Mouse (Mus musculus): ENCODE data around the gene Pcp2.
A peak's percentile ranks its signal among the peaks of the same experiment; 100 is the strongest.

Gene Pcp2

GRCm38 (mm10) chr8:3625445-3625844, at the start of gene Pcp2:
TSS of gene Pcp2 (minus strand) at chr8:3625545.
- DNase-seq (ENCODE audit: low read depth): no peak

- no peak for DNase-seq (ENCODE audit: low read depth)
These were observed 49.3 kb upstream of the Pcp2 start for GRCm38 (mm10) chr8:3674671-3675070.

GRCm38 (mm10) chr8:3671980-3672491, 46.7 kb upstream of the Pcp2 start, which contains the start of gene Fcor:
TSS of gene Fcor (minus strand) at chr8:3672362.
- DNase-seq (ENCODE audit: low read depth): peak; percentile 92

GRCm38 (mm10) chr8:3670388-3670787, 45.0 kb upstream of the Pcp2 start:
- DNase-seq (ENCODE audit: low read depth): peak; percentile 35

GRCm38 (mm10) chr8:3665507-3665906, 40.2 kb upstream of the Pcp2 start, which contains the start of gene Mcemp1:
TSS of gene Mcemp1 (plus strand) at chr8:3665754.
- no peak for DNase-seq (ENCODE audit: low read depth)

GRCm38 (mm10) chr8:3664405-3664804, 39.1 kb upstream of the Pcp2 start:
- DNase-seq (ENCODE audit: low read depth): no peak

- no peak for DNase-seq (ENCODE audit: low read depth)
These were observed 35.5 kb upstream of the Pcp2 start for GRCm38 (mm10) chr8:3660889-3661288.

GRCm38 (mm10) chr8:3656725-3657381, 31.5 kb upstream of the Pcp2 start:
- DNase-seq (ENCODE audit: low read depth): no peak

GRCm38 (mm10) chr8:3655526-3655925, 30.2 kb upstream of the Pcp2 start, which contains the start of gene Retn:
TSS of gene Retn (plus strand) at chr8:3655770.
- DNase-seq (ENCODE audit: low read depth): no peak

GRCm38 (mm10) chr8:3654726-3655508, 29.6 kb upstream of the Pcp2 start:
- DNase-seq (ENCODE audit: low read depth): no peak

- DNase-seq (ENCODE audit: low read depth): no peak
These were observed 27.5 kb upstream of the Pcp2 start for GRCm38 (mm10) chr8:3652845-3653244.

GRCm38 (mm10) chr8:3648990-3649389, 23.6 kb upstream of the Pcp2 start:
- DNase-seq (ENCODE audit: low read depth): no peak

GRCm38 (mm10) chr8:3648268-3648667, 22.9 kb upstream of the Pcp2 start:
- no peak for DNase-seq (ENCODE audit: low read depth)

- no peak for DNase-seq (ENCODE audit: low read depth)
These were observed 22.2 kb upstream of the Pcp2 start for GRCm38 (mm10) chr8:3647561-3647960.

- DNase-seq (ENCODE audit: low read depth): no peak
These were observed 21.6 kb upstream of the Pcp2 start for GRCm38 (mm10) chr8:3646824-3647531.

- peak; percentile 57 for DNase-seq (ENCODE audit: low read depth)
These were observed 20.5 kb upstream of the Pcp2 start for GRCm38 (mm10) chr8:3645804-3646203.

- DNase-seq (ENCODE audit: low read depth): peak; percentile 41
These were observed 6.1 kb upstream of the Pcp2 start for GRCm38 (mm10) chr8:3631478-3631875.

GRCm38 (mm10) chr8:3630647-3631477, 5.5 kb upstream of the Pcp2 start, which contains the start of gene Stxbp2:
TSS of gene Stxbp2 (plus strand) at chr8:3630955.
- DNase-seq (ENCODE audit: low read depth): peak; percentile 93

GRCm38 (mm10) chr8:3628014-3628413, 2.7 kb upstream of the Pcp2 start:
- peak; percentile 60 for DNase-seq (ENCODE audit: low read depth)

GRCm38 (mm10) chr8:3626971-3627370, 1.6 kb upstream of the Pcp2 start:
- DNase-seq (ENCODE audit: low read depth): no peak

GRCm38 (mm10) chr8:3622119-3622518, 3.2 kb downstream of the Pcp2 start:
- no peak for DNase-seq (ENCODE audit: low read depth)
